Mouse (Mus musculus): Measurements from ENCODE around the gene Iglon5. TPM values are rescaled to one million over a fixed set of nuclear protein-coding genes. Genes with fewer than 3 reads are reported as not detected.
A peak's percentile ranks its signal among the peaks of the same experiment; 100 is the strongest.

The Iglon5 gene
- polyA plus RNA-seq, 1 experiment from 2014 or later = 1.8 TPM

DNA sequence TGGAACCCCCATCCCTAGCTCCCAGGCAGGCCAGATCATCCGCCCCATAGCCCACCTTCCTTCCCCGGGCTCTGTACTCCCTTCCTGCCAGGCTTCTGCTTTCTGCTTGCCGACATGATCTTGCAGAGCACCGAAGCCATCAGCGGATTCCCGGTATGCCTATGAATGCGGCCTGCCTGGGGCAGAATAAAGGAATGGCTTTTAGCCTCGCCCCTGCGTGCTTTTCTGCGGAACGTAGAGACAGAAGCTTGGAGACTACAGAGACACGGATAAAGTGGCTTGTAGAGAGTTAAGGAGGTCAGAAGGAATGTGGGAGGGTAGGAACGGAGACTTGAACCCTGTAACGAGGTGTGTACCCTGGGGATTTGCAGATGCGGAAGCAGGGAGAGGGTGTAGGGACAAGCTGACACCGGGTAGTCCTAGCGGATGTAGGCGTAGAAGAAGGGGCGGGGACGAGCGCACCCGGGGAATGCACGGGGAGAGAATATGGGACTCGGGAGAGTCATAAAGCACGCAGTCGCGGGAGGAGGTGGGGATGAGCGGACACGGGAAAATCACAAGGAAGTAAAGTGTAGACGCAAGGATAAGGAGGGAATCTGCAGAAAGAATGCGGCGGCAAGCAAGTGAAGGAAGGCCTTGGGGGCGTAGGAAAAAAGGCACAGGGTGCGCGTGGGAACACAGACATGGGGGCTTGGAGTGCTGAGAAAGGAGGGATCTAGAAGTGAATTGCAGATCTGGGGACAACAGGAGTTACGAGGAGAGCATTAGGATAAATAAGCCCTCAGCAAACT, 46.6 kb downstream of the Iglon5 start:
- Histone ChIP-seq H3K9ac (peak overlapping the region; percentile 77), H3K9me3 (no peaks in the 10 kb centered on the region), H3K4me2 (peak overlapping the region; percentile 85), H3K4me3 (peak overlapping the region; percentile 60), H3K27me3 (no peaks in the 10 kb centered on the region), H3K36me3 (no peaks in the 10 kb centered on the region), H3K27ac (peak overlapping the region; percentile 98), H3K4me1 (peaks cover 15% of the 10 kb centered on the region)
- WGBS = under 1% methylated on average over 36 of the region's 36 CpGs
- ATAC-seq (ENCODE audit: insufficient number of reproducible peaks, insufficient read depth, low FRiP score, low TSS enrichment, low read depth) = peak; percentile 84

- peaks cover 15% of the 10 kb centered on the region for H3K4me1 ChIP-seq
- H3K36me3 ChIP-seq = no peaks in the 10 kb centered on the region
- peak overlapping the region; percentile 60 for H3K4me3 ChIP-seq
- peak overlapping the region; percentile 85 for H3K4me2 ChIP-seq
- peak overlapping the region; percentile 98 for H3K27ac ChIP-seq
- ATAC-seq (ENCODE audit: insufficient number of reproducible peaks, insufficient read depth, low FRiP score, low TSS enrichment, low read depth) = no peak
- H3K9ac ChIP-seq = peak overlapping the region; percentile 77
- H3K9me3 ChIP-seq = no peaks in the 10 kb centered on the region
- no peaks in the 10 kb centered on the region for H3K27me3 ChIP-seq
- 5% methylated on average over 9 of the region's 9 CpGs for WGBS
These were observed 47.2 kb downstream of the Iglon5 start for GRCm38 (mm10) chr7:43442684-43443083.

GRCm38 (mm10) chr7:43441071-43441470, 48.8 kb downstream of the Iglon5 start:
- H3K9ac ChIP-seq = no peak overlapping the region
- WGBS = 85% methylated on average over 3 of the region's 3 CpGs
- peaks cover 15% of the 10 kb centered on the region for H3K4me1 ChIP-seq
- H3K27ac ChIP-seq = no peak overlapping the region
- no peaks in the 10 kb centered on the region for H3K9me3 ChIP-seq
- no peak overlapping the region for H3K4me3 ChIP-seq
- H3K27me3 ChIP-seq = no peaks in the 10 kb centered on the region
- H3K36me3 ChIP-seq = no peaks in the 10 kb centered on the region
- no peak overlapping the region for H3K4me2 ChIP-seq
- ATAC-seq (ENCODE audit: insufficient number of reproducible peaks, insufficient read depth, low FRiP score, low TSS enrichment, low read depth) = no peak

DNA sequence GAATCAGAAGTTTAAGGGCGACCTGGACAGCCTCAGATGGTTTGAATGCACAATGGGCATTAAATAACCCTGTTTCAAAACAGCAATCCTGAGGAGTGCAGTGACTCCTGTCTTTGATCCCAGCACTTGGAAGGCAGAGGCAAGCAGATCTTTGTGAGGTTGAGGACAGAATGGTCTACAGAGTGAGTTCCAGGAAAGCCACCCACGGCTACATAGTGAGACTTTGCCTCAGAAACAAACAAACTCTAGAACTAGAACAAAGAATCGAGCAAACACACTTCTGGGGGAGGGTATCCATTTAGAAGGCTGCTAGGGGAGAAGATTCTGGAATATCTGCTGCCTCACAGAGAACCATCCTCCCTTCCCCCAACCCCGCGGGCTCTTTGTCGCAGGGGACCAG, 49.4 kb downstream of the Iglon5 start, which contains the start of gene Cldnd2:
Gene Cldnd2 (plus strand): TSS at position 301 of the 400 bp plus-strand sequence.
- H3K36me3 ChIP-seq = no peaks in the 10 kb centered on the region
- H3K27ac ChIP-seq = no peak within 1 kb of the TSS
- no peaks in the 10 kb centered on the region for H3K9me3 ChIP-seq
- no peak within 1 kb of the TSS for H3K4me2 ChIP-seq
- no peaks in the 10 kb centered on the region for H3K27me3 ChIP-seq
- no peak within 1 kb of the TSS for H3K4me3 ChIP-seq
- ATAC-seq (ENCODE audit: insufficient number of reproducible peaks, insufficient read depth, low FRiP score, low TSS enrichment, low read depth) = no peak
- H3K9ac ChIP-seq = no peak within 1 kb of the TSS
- H3K4me1 ChIP-seq = peaks cover 15% of the 10 kb centered on the region
- 80% methylated on average over 6 of the region's 6 CpGs for WGBS

DNA sequence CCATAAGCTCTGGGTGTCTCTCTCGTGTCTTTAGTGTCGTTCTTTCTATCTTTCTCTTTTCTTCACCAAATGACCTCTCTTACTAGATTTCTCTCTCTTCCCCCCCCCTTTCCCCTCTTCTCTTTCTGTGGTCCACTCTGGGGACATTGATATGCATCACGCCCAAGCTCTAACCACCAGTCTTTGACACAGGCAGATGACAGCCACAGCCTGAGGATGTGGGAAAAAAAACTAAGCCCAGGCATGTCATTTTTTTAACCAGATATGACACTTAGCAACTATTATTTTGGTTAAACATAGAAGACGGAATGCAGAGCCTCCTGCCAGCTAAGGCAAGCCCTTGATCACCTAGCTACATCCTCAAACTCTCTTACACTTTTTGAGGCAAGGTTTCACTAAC, 51.3 kb downstream of the Iglon5 start:
- 75% methylated on average over 4 of the region's 4 CpGs for WGBS
- ATAC-seq (ENCODE audit: insufficient number of reproducible peaks, insufficient read depth, low FRiP score, low TSS enrichment, low read depth) = no peak
- H3K4me2 ChIP-seq = no peak overlapping the region
- H3K27me3 ChIP-seq = no peaks in the 10 kb centered on the region
- no peaks in the 10 kb centered on the region for H3K9me3 ChIP-seq
- H3K4me1 ChIP-seq = 0 out of 2 replicates have a peak, but pooled peaks cover 5% of the 10 kb centered on the region
- H3K4me3 ChIP-seq = no peak overlapping the region
- no peaks in the 10 kb centered on the region for H3K36me3 ChIP-seq
- no peak overlapping the region for H3K27ac ChIP-seq
- no peak overlapping the region for H3K9ac ChIP-seq

- Histone ChIP-seq H3K9ac (no peak within 1 kb of the TSS), H3K4me3 (no peak within 1 kb of the TSS), H3K27ac (no peak within 1 kb of the TSS), H3K9me3 (no peaks in the 10 kb centered on the region), H3K27me3 (no peaks in the 10 kb centered on the region), H3K4me2 (no peak within 1 kb of the TSS), H3K4me1 (no peaks in the 10 kb centered on the region), H3K36me3 (no peaks in the 10 kb centered on the region)
- 79% methylated on average over 10 of the region's 10 CpGs for WGBS
- no peak for ATAC-seq (ENCODE audit: insufficient number of reproducible peaks, insufficient read depth, low FRiP score, low TSS enrichment, low read depth)
These were observed 53.3 kb downstream of the Iglon5 start, which contains the start of gene Nkg7 for GRCm38 (mm10) chr7:43436341-43437255. TSS of gene Nkg7 (plus strand) at chr7:43437073.

DNA sequence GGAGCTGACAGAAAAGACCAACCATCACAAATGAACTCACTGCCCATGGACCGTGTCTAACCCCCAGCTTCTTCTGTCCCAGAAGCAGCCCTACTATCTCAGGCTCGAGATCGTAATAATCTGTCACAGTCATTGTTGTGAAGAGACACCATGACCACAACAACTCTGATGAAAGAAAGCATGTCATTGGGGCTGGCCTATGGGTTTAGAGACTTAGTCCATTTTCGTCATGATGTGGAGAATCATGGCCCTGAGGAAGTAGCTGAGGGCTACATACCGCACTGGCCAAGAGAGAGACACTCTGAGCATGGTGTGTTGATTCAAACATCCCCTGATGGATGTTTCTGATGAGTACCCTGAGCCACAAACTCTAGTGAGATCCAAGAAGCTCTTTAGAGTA, 55.2 kb downstream of the Iglon5 start:
- no peak overlapping the region for H3K4me3 ChIP-seq
- no peaks in the 10 kb centered on the region for H3K9me3 ChIP-seq
- H3K9ac ChIP-seq = no peak overlapping the region
- no peaks in the 10 kb centered on the region for H3K36me3 ChIP-seq
- no peak overlapping the region for H3K4me2 ChIP-seq
- WGBS = 84% methylated on average over 5 of the region's 5 CpGs
- H3K27ac ChIP-seq = no peak overlapping the region
- ATAC-seq (ENCODE audit: insufficient number of reproducible peaks, insufficient read depth, low FRiP score, low TSS enrichment, low read depth) = no peak
- no peaks in the 10 kb centered on the region for H3K27me3 ChIP-seq
- no peaks in the 10 kb centered on the region for H3K4me1 ChIP-seq

DNA sequence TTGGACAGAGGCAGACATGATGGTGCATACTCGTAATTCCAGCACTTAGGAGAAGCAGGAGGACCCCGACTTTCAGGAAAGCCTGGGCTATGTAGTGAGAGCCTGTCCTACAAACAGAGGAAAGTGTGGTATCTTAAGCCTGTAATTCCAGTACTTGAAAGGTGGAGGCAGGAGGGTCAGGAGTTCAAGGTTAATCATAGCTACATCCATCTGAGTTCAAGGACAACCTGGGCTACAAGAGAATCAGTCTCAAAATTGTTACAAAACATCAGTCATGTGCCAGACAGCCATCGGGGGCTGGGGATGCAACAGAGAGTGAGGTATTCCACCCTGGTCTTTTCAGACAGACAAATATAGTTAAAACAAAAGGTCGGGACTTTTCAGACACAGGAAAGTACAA, 57.0 kb downstream of the Iglon5 start:
- WGBS = 71% methylated on average over 4 of the region's 4 CpGs
- H3K27ac ChIP-seq = no peak overlapping the region
- H3K4me2 ChIP-seq = no peak overlapping the region
- H3K27me3 ChIP-seq = no peaks in the 10 kb centered on the region
- H3K9me3 ChIP-seq = no peaks in the 10 kb centered on the region
- H3K9ac ChIP-seq = no peak overlapping the region
- no peaks in the 10 kb centered on the region for H3K4me1 ChIP-seq
- H3K36me3 ChIP-seq = no peaks in the 10 kb centered on the region
- no peak for ATAC-seq (ENCODE audit: insufficient number of reproducible peaks, insufficient read depth, low FRiP score, low TSS enrichment, low read depth)
- H3K4me3 ChIP-seq = no peak overlapping the region

GRCm38 (mm10) chr7:43429500-43429899, 60.4 kb downstream of the Iglon5 start:
- no peaks in the 10 kb centered on the region for H3K9me3 ChIP-seq

GRCm38 (mm10) chr7:43427406-43427805, 62.5 kb downstream of the Iglon5 start, which contains the start of gene Lim2:
TSS of gene Lim2 (plus strand) at chr7:43427670.
- no peak within 1 kb of the TSS for H3K27ac ChIP-seq
- H3K9me3 ChIP-seq = no peaks in the 10 kb centered on the region
- H3K36me3 ChIP-seq = no peaks in the 10 kb centered on the region
- 83% methylated on average over 8 of the region's 8 CpGs for WGBS
- no peak for ATAC-seq (ENCODE audit: insufficient number of reproducible peaks, insufficient read depth, low FRiP score, low TSS enrichment, low read depth)
- H3K27me3 ChIP-seq = no peaks in the 10 kb centered on the region
- no peak within 1 kb of the TSS for H3K4me2 ChIP-seq
- peaks cover 5% of the 10 kb centered on the region; the same call in 1 of the 2 replicates for H3K4me1 ChIP-seq
- H3K4me3 ChIP-seq = no peak within 1 kb of the TSS
- H3K9ac ChIP-seq = no peak within 1 kb of the TSS

More at GRCm38 (mm10) chr7:43429500-43429899, 60.4 kb downstream of the Iglon5 start:
- Histone ChIP-seq H3K4me2 (no peak overlapping the region), H3K27me3 (no peaks in the 10 kb centered on the region), H3K4me1 (no peaks in the 10 kb centered on the region), H3K4me3 (no peak overlapping the region), H3K9ac (no peak overlapping the region), H3K36me3 (no peaks in the 10 kb centered on the region), H3K27ac (no peak overlapping the region)
- no peak for ATAC-seq (ENCODE audit: insufficient number of reproducible peaks, insufficient read depth, low FRiP score, low TSS enrichment, low read depth)
- WGBS = 55% methylated on average over 4 of the region's 4 CpGs

GRCm38 (mm10) chr7:43423991-43424625, 65.8 kb downstream of the Iglon5 start:
- no peaks in the 10 kb centered on the region for H3K9me3 ChIP-seq
- H3K27ac ChIP-seq = no peak overlapping the region
- ATAC-seq (ENCODE audit: insufficient number of reproducible peaks, insufficient read depth, low FRiP score, low TSS enrichment, low read depth) = no peak
- peaks cover 5% of the 10 kb centered on the region; the same call in 1 of the 2 replicates for H3K4me1 ChIP-seq
- no peak overlapping the region for H3K4me2 ChIP-seq
- no peaks in the 10 kb centered on the region for H3K36me3 ChIP-seq
- no peak overlapping the region for H3K4me3 ChIP-seq
- no peaks in the 10 kb centered on the region for H3K27me3 ChIP-seq
- 62% methylated on average over 3 of the region's 3 CpGs for WGBS
- H3K9ac ChIP-seq = no peak overlapping the region

Data from embryonic facial prominence, embryonic 13.5 days (tissue).